Mouse (Mus musculus): ENCODE results near the gene Gpr155.

GRCm38 (mm10) chr2:73345204-73345603, 41.2 kb downstream of the Gpr155 start:
- no peak for TF ChIP-seq CTCF (IDR thresholded peaks at IDR 0.05; ENCODE audit: control insufficient read depth, insufficient read depth, low read length)
- TF ChIP-seq POLR2A (IDR thresholded peaks at IDR 0.05; ENCODE audit: borderline replicate concordance, control insufficient read depth, low read depth, low read length): no peak
